Mouse (Mus musculus) limb, embryonic 13.5 days (tissue): ENCODE measurements around the gene Ppm1h. TPM values are rescaled to one million over a fixed set of nuclear protein-coding genes. Genes with fewer than 3 reads are reported as not detected.
A peak's percentile ranks its signal among the peaks of the same experiment; 100 is the strongest.

Experiments
- ATAC-seq: fragments of 200-750 bp; cut with Nextera tagmentation; 2 replicates; pipeline ENCODE4 v1.8.0; 2017; ENCODE audit warnings: low read depth, moderate number of reproducible peaks, moderate TSS enrichment; ENCODE audit not compliant: low FRiP score
- H3K27ac ChIP-seq: fragments of 300-500 bp; sonication (generic); 2 replicates; pipeline ENCODE4 v1.5.1; 2015; ENCODE audit warnings: inconsistent platforms, mild to moderate bottlenecking, moderate library complexity
- H3K27me3 ChIP-seq: fragments of 300-500 bp; sonication (generic); 2 replicates; pipeline ENCODE4 v1.6.1; 2015; ENCODE audit warnings: mild to moderate bottlenecking, inconsistent platforms
- H3K36me3 ChIP-seq: fragments of 300-500 bp; sonication (generic); 2 replicates; pipeline ENCODE4 v1.6.1; 2015; ENCODE audit warnings: inconsistent platforms, mild to moderate bottlenecking, moderate library complexity
- H3K4me1 ChIP-seq: fragments of 300-500 bp; sonication (generic); 2 replicates; pipeline ENCODE4 v1.6.1; 2015; ENCODE audit warnings: inconsistent platforms
- H3K4me2 ChIP-seq: fragments of 300-500 bp; sonication (generic); replicated peaks from 2 replicates; pipeline ENCODE4 v1.6.1; 2015; ENCODE audit warnings: inconsistent platforms, mild to moderate bottlenecking, moderate library complexity
- H3K4me3 ChIP-seq: fragments of 300-500 bp; sonication (generic); 2 replicates; pipeline ENCODE4 v1.5.1; 2015; ENCODE audit warnings: moderate library complexity, mild to moderate bottlenecking, inconsistent platforms
- H3K9ac ChIP-seq: fragments of 300-500 bp; sonication (generic); 2 replicates; pipeline ENCODE4 v1.6.1; 2015; ENCODE audit warnings: mild to moderate bottlenecking, inconsistent platforms
- H3K9me3 ChIP-seq: fragments of 300-500 bp; sonication (generic); 2 replicates; pipeline ENCODE4 v1.6.1; 2016; ENCODE audit warnings: inconsistent platforms
- WGBS: fragments of 180-500 bp; shearing (Covaris S2); methylation state at CpG from one replicate; pipeline ENCODE4 v1.1.7; 2015; 5-methylcytosine and 5-hydroxymethylcytosine counted together
- polyA plus RNA-seq: library from polyadenylated mRNA; unstranded; fragments of >200 nt; fragmentation: Nextera tagmentation; extraction: Ambion mirVana; gene quantifications from 2 replicates; pipeline ENCODE4 v1.2.1, GENCODE M21; 2015

Ppm1h gene
- polyA plus RNA-seq, 1 experiment from 2014 or later: 4.1 TPM

- H3K4me3 ChIP-seq: no peak overlapping the region
- H3K4me1 ChIP-seq: peaks cover 28% of the 10 kb centered on the region
- no peak overlapping the region for H3K4me2 ChIP-seq
- ATAC-seq: no peak
- H3K27ac ChIP-seq: peak overlapping the region; percentile 16; the same call in 1 of the 2 replicates
- WGBS: 49% methylated on average over 7 of the region's 7 CpGs
- H3K36me3 ChIP-seq: no peaks in the 10 kb centered on the region
- H3K27me3 ChIP-seq: no peaks in the 10 kb centered on the region
- no peaks in the 10 kb centered on the region for H3K9me3 ChIP-seq
- H3K9ac ChIP-seq: no peak overlapping the region
Measured at GRCm38 (mm10) chr10:122899971-122900370, 221.4 kb downstream of the Ppm1h start.

GRCm38 (mm10) chr10:122900466-122900865 lies 221.9 kb downstream of the Ppm1h start:
- H3K27ac ChIP-seq: peak overlapping the region; percentile 16; the same call in 1 of the 2 replicates
- no peaks in the 10 kb centered on the region for H3K9me3 ChIP-seq
- H3K9ac ChIP-seq: no peak overlapping the region
- H3K36me3 ChIP-seq: no peaks in the 10 kb centered on the region
- WGBS: 84% methylated on average over 1 of the region's 1 CpGs
- ATAC-seq: no peak
- H3K27me3 ChIP-seq: no peaks in the 10 kb centered on the region
- no peak overlapping the region for H3K4me3 ChIP-seq
- no peak overlapping the region for H3K4me2 ChIP-seq
- H3K4me1 ChIP-seq: peaks cover 23% of the 10 kb centered on the region

- peaks cover 22% of the 10 kb centered on the region for H3K4me1 ChIP-seq
- H3K36me3 ChIP-seq: no peaks in the 10 kb centered on the region
- H3K27me3 ChIP-seq: no peaks in the 10 kb centered on the region
- no peak overlapping the region for H3K4me3 ChIP-seq
- no peak for ATAC-seq
- H3K27ac ChIP-seq: no peak overlapping the region
- H3K4me2 ChIP-seq: no peak overlapping the region
- WGBS: 65% methylated on average over 5 of the region's 5 CpGs
- no peaks in the 10 kb centered on the region for H3K9me3 ChIP-seq
- H3K9ac ChIP-seq: no peak overlapping the region
Measured at GRCm38 (mm10) chr10:122901379-122901778, 222.8 kb downstream of the Ppm1h start.

GRCm38 (mm10) chr10:122909406-122910032 lies 231.0 kb downstream of the Ppm1h start:
- Histone ChIP-seq H3K36me3 (no peaks in the 10 kb centered on the region; the same call in 1 of the 2 replicates), H3K27me3 (no peaks in the 10 kb centered on the region), H3K4me3 (no peak overlapping the region), H3K4me1 (peaks cover 49% of the 10 kb centered on the region), H3K9me3 (no peaks in the 10 kb centered on the region), H3K27ac (no peak overlapping the region), H3K9ac (no peak overlapping the region), H3K4me2 (no peak overlapping the region)
- 81% methylated on average over 9 of the region's 9 CpGs for WGBS
- ATAC-seq: no peak

GRCm38 (mm10) chr10:122910798-122911225 lies 232.2 kb downstream of the Ppm1h start:
- Histone ChIP-seq H3K4me1 (peaks cover 56% of the 10 kb centered on the region), H3K4me2 (peak overlapping the region; percentile 58), H3K27ac (peak overlapping the region; percentile 99), H3K27me3 (no peaks in the 10 kb centered on the region), H3K9me3 (no peaks in the 10 kb centered on the region), H3K4me3 (no peak overlapping the region), H3K36me3 (no peaks in the 10 kb centered on the region; the same call in 1 of the 2 replicates), H3K9ac (peak overlapping the region; percentile 57)
- no peak for ATAC-seq
- WGBS: 7% methylated on average over 8 of the region's 8 CpGs

GRCm38 (mm10) chr10:122911668-122912067 lies 233.1 kb downstream of the Ppm1h start:
- WGBS: 19% methylated on average over 8 of the region's 8 CpGs
- Histone ChIP-seq H3K4me3 (peak overlapping the region; percentile 22), H3K27me3 (no peaks in the 10 kb centered on the region), H3K4me2 (peak overlapping the region; percentile 58), H3K9me3 (no peaks in the 10 kb centered on the region), H3K9ac (peak overlapping the region; percentile 57), H3K36me3 (no peaks in the 10 kb centered on the region; the same call in 1 of the 2 replicates), H3K27ac (peak overlapping the region; percentile 99), H3K4me1 (peaks cover 64% of the 10 kb centered on the region)
- peak; percentile 9 for ATAC-seq

- H3K4me3 ChIP-seq: peak overlapping the region; percentile 27
- H3K36me3 ChIP-seq: no peaks in the 10 kb centered on the region; the same call in 1 of the 2 replicates
- no peaks in the 10 kb centered on the region for H3K27me3 ChIP-seq
- no peaks in the 10 kb centered on the region for H3K9me3 ChIP-seq
- peak overlapping the region; percentile 58 for H3K4me2 ChIP-seq
- H3K4me1 ChIP-seq: peaks cover 64% of the 10 kb centered on the region
- H3K9ac ChIP-seq: peak overlapping the region; percentile 57
- peak; percentile 6; the same call in 1 of the 2 replicates for ATAC-seq
- peak overlapping the region; percentile 99 for H3K27ac ChIP-seq
- 11% methylated on average over 11 of the region's 12 CpGs for WGBS
Measured at GRCm38 (mm10) chr10:122912086-122912690, 233.6 kb downstream of the Ppm1h start.

GRCm38 (mm10) chr10:122912701-122913368 lies 234.3 kb downstream of the Ppm1h start:
- peak overlapping the region; percentile 57 for H3K9ac ChIP-seq

GRCm38 (mm10) chr10:122913393-122913792 lies 234.8 kb downstream of the Ppm1h start:
- Histone ChIP-seq H3K9ac (peak overlapping the region; percentile 57), H3K4me3 (peak overlapping the region; percentile 27; the same call in 1 of the 2 replicates), H3K27ac (peak overlapping the region; percentile 99), H3K4me1 (peaks cover 74% of the 10 kb centered on the region), H3K36me3 (no peaks in the 10 kb centered on the region), H3K4me2 (peak overlapping the region; percentile 58), H3K27me3 (no peaks in the 10 kb centered on the region), H3K9me3 (no peaks in the 10 kb centered on the region)
- WGBS: 8% methylated on average over 11 of the region's 11 CpGs
- ATAC-seq: no peak

More at GRCm38 (mm10) chr10:122912701-122913368, 234.3 kb downstream of the Ppm1h start:
- Histone ChIP-seq H3K9me3 (no peaks in the 10 kb centered on the region), H3K4me1 (peaks cover 68% of the 10 kb centered on the region), H3K4me2 (peak overlapping the region; percentile 58), H3K36me3 (no peaks in the 10 kb centered on the region), H3K27ac (peak overlapping the region; percentile 99), H3K4me3 (peak overlapping the region; percentile 27), H3K27me3 (no peaks in the 10 kb centered on the region)
- 4% methylated on average over 19 of the region's 19 CpGs for WGBS
- peak; percentile 89 for ATAC-seq

- WGBS: 48% methylated on average over 8 of the region's 8 CpGs
- H3K27me3 ChIP-seq: no peaks in the 10 kb centered on the region
- H3K4me3 ChIP-seq: no peak overlapping the region
- H3K36me3 ChIP-seq: no peaks in the 10 kb centered on the region
- ATAC-seq: no peak
- no peaks in the 10 kb centered on the region for H3K9me3 ChIP-seq
- peaks cover 69% of the 10 kb centered on the region for H3K4me1 ChIP-seq
- H3K4me2 ChIP-seq: no peak overlapping the region
- H3K27ac ChIP-seq: peak overlapping the region; percentile 53; the same call in 1 of the 2 replicates
- no peak overlapping the region for H3K9ac ChIP-seq
Measured at GRCm38 (mm10) chr10:122915905-122916304, 237.3 kb downstream of the Ppm1h start.

- H3K27ac ChIP-seq: peak overlapping the region; percentile 85
Measured at GRCm38 (mm10) chr10:122917648-122918324, 239.2 kb downstream of the Ppm1h start.

More at GRCm38 (mm10) chr10:122917648-122918324, 239.2 kb downstream of the Ppm1h start:
- Histone ChIP-seq H3K4me3 (no peak overlapping the region), H3K4me1 (peaks cover 54% of the 10 kb centered on the region), H3K36me3 (no peaks in the 10 kb centered on the region), H3K9ac (no peak overlapping the region; the same call in 1 of the 2 replicates), H3K27me3 (no peaks in the 10 kb centered on the region), H3K9me3 (no peaks in the 10 kb centered on the region), H3K4me2 (peak overlapping the region; percentile 25)
- peak; percentile 30 for ATAC-seq
- 61% methylated on average over 14 of the region's 14 CpGs for WGBS
